Mouse (Mus musculus): ENCODE data around the gene Itgav.

The Itgav gene

DNA sequence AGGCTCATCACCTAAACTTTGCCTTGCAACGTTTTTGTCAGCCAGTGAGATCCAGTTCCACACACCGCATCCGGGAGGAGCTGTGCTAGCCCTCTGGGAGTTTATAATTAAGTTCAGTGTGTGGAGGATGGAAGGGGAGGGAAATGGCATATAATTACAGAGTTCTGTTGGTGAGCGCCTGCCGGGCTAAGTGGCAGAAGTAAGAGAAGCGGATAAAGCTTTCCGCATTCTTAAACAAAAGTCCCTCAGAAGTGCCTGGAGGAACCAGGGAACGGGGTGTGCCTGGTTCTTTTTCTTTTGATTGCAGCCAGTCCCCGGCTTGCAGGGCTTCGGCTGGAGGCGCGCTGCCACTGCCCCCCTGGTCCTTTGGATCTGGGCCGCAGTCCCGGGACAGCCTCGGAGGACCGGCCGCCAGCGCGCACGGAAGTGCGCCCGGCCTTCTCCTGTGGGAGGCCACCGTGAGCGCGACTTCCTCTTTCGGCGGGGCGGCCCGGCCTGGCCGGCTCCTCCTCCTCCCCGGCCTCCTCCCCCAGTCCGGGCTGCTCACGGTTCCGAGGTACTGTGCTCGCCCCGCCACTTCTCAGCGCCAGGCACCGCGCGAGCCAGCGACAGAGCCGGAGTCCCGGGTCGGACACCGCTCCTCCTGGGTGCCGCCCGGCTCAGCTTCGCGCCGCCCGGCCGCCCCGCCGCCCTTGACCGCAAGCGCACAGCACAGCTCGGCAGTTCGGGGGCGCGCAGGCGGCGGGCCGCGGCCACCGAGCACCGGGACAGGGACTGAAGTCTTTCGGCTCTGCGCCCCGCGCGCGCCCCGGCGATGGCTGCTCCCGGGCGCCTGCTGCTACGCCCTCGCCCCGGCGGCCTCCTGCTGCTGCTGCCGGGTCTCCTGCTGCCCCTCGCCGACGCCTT lies at the start of gene Itgav:
Gene Itgav (plus strand): TSS at position 477 of the 906 bp plus-strand sequence.
- DNase-seq (ENCODE audit: low read depth, low spot score), result no peak

DNA sequence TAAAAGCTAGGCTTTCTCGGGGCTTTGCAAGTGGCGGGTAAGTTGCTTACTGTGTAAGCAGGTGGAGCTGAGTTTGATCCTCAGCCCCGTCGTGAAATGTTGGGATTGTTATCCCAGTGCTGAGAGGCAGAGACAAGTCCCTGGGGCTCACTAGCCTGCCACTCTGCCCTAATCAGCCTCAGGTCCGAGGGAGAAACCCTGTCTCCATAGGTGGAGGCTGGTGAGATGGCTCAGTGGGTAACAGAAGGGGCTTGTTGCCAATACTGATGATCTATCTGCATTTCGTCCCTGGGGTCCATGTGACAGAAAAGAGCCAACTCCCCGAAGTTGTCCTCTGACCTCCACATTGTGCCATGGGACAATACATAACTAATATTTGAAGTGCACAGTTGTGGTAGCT lies 49.8 kb upstream of the Itgav start:
- no peak for DNase-seq (ENCODE audit: low read depth, low spot score)

DNA sequence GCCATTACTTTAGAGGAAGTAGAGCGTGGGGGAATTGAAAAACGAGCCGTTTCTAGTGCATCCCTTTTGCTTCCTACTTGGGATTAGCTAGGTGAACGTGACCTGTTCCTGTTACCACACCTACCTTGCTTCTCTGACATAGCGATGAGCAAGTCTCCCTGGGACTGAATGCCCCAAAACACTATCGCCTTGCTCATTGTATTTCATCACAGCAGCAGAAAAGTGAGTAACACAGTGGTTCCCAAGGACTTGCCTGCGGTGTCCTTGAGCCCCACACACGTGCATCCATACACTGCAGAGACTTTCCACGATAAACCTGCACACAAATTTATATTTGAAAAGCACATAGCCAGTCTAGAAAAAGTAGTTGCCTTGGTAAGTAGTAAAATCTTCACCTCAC lies 49.3 kb upstream of the Itgav start:
- DNase-seq (ENCODE audit: low read depth, low spot score), result no peak

DNA sequence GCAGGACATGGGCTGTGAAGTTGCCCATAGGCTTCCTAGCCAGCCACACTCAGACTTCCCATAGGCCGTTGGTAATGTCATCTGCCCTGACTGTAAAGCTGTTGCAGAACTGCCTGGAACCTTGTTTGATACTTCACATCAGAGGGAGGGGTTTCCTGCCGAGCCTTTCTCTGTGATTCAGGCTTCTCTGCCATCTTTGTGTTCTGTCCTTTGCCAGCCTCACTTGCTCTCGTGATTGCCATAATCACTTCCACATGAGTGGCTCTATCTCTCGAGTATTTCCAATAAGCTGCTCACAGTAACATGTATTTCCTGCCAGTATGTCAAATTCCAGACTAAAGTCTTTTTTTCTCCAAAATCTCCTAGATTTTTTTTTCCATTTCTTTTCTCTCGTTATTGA lies 48.5 kb upstream of the Itgav start:
- DNase-seq (ENCODE audit: low read depth, low spot score), result no peak

DNA sequence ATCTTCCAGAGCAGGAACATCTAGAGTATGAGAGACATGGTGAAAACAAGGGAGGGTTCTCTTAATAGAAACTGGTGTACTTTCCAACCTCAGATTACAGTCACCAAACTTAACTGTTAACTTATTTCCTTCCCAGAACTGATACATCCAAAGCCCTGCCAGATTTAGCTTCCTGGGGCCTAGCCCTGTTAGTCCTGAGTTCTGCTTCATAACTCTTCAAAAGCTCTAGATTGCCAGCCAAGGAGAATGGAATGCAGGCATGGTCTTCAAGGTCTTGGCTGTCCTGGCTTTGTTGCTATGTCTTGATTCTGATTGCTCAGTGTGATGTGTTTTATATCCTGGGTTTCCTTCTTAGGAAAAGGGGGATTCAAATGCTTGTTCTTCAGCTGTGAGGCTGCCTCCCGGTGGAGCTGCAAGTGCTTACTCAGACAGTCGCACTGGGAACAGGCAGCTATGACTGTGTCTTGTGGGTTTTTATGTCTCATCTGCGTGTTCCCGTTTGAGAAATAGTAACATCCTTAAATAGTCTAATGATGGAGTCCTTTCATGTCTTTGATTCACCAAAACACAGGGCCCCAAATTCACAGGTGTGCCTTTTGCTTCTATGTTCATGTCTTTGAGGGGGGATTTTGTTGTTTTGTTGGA lies 47.8 kb upstream of the Itgav start:
- DNase-seq (ENCODE audit: low read depth, low spot score), result peak; percentile 18

DNA sequence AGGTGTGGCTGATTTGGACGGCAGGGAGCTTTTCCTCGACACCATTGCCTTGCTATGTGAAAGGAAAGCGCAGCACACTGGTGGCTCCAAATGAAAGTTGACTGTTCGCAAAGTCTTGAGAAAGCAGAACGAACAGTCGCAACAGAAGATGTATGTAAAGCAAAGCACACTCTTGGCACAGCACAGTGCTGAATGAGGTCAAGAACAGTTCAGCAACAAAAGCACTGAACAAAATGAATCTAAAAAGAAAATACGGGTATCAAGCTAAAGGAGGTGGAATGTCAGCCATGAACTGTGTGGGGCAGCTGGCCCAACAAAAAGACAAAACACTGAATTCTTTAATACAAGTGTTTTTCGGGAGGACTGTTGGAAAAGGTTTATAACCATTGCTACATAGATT lies 42.9 kb upstream of the Itgav start:
- no peak for DNase-seq (ENCODE audit: low read depth, low spot score)

DNA sequence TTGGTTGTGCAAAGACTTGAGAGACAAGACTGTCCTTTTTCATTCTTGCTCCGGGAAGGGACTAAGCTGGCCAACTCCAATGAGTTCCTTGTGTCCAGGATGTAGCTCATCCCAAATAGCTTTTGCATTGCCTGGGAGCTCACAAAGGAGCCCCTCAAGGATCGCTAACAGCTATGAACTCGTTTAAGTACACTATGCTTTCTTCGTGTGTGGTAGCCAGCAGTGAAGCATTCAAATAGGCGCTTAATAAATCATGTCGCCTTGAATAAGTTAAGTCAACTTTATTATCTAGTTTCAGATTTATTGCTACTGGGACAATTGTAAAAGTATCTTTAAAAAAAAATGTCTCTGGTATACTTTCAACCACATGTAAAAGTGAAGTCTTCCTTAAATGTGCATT lies 42.4 kb upstream of the Itgav start:
- no peak for DNase-seq (ENCODE audit: low read depth, low spot score)

DNA sequence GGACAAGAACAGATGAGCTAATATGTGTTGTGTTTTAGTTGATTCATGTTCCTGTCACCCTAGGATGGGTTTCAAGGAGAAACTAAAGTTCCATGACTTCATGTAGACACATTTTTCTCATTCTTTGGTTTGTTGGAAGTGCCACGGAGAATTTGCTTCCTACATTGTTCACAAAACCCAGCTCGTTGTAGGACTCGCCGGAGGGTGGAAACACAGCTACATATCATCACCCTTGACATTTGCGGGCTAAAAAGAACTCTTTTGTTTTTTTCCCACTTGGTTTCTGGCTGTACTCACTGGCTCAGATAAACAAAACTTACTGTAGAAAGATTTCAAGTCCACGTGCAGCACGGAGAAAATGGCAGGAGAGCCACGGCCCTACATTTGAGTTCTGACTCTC lies 41.9 kb upstream of the Itgav start:
- DNase-seq (ENCODE audit: low read depth, low spot score), result no peak

DNA sequence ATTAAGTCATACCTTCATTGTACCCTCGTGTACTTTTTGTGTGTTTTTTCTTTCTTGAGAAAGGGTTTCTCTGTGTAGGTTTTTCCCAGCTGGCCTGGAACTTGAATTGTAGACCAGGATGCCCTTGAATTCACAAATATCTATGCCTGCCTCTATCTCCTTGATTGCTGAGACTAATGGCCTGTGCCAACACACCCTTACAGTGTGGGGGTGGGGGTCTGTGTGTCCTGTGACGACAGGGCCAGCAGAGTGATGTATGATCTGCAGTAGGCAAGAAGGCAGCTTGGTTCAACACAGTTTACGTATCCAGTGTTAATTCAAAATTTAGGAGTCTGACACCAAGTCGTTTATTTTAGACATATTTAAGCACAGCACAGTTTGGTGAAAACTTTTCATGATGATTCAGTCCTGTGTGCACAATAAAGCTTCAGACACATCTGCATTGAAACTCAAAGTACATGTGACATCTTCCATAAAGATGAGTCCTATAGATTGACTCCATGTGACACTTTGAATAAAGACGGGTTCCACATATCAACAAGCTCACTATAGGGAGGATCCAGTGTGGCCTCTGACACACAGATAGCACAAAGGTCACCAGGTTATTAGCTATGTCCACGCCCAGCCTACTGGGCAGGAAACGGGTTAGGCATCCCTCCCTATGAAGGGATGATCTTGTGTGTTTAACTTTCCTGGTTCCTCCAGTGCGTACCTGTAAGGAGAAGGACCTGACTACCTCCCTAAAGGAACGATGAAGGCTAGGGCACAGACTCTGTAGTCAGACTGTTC lies 40.3 kb upstream of the Itgav start:
- no peak for DNase-seq (ENCODE audit: low read depth, low spot score)

DNA sequence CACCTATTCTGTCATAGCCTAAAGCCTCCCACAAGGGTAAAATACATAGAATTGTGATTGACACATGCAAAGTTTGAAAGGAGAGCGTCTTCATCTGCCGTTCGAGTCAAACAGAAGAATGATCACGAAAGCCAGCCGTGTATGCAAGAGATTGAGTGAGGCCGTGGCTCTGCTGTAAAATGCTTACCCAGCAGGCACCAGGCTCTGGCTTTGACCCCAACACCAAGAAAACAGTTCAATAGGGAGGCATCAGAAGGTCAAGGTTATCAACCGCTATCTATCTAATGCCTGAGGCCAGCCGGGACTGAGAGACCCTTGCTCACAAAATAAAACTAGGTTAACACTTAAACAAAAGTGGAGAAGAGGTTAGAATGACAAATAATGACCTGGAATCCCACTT lies 39.5 kb upstream of the Itgav start:
- no peak for DNase-seq (ENCODE audit: low read depth, low spot score)

DNA sequence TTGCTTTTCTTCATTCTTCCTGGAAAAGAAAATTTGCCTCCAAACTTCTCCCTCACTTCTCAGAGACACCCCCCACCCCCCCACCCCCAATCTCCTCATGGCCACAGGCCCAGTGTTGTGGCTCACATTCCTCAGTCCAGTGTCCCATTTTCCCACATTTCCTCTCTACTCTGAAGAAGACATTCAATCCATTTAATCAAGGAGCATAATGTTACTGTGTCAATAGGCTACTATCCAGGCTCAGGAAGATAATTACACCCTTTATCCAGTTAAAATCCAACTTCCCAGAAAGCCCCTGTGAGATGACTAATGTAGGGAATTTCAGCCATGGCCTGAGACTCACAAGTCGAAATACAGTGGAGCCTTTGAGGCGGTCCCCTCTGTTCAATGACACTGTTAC lies 33.8 kb upstream of the Itgav start:
- no peak for DNase-seq (ENCODE audit: low read depth, low spot score)

DNA sequence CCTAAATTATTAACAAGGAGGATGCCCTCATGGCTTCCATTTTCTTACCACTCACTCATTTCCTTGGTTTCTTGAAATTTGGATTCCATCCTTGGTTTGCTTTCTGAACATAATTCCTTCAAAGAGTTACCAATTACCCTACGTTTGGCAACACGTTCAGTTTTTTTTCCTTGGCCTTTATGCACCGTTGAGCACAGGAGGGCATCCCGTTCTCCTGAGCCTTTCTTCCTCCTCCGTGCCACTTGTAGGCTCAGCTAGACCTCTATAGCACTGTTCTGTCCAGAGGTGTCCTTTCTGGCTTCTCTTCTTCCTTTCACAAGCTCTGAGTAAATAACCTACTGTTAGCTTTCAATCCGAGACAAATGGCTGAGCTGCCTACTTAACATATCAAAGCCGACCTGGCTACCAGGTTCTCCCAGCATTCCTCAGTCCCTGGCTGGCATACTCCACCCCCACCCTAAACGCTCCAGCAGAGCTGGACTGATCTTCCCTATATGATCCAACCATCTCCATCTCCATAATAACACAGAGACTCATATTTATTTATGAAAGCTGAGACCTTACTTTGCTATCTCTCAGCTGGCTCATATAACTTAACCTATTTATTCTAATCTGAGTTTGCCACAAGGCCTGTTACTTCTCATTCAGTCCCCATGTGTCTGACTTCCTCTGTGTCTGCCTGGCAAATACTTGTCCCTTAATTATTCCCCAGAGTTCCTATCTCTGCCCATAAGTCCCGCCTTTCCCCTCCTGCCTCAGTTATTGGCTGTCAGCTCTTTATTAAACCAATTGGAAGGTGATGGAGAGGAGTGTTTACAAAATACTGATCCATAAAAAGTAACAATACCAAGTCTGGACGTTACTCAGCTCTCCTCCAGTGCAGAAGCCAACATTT lies 31.3 kb upstream of the Itgav start:
- no peak for DNase-seq (ENCODE audit: low read depth, low spot score)

DNA sequence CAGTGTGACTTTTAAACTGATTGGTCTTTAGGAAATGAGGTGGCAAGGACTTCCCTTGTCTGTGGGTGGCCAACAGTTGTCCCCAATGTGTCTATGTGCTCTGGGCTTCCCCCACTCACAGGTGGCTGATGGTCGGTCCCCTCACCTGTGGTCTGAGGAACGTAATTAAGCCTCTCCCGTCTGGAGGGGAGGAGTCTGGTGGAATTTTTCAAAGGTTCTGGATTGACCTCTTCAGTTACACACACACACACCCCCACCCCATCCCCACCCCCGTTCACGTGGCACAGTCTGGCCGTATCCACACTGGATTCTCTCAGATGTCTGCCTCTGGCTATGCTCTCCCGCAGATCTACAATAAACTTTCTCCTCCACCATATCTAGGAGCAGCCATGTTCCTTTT lies 30.1 kb upstream of the Itgav start:
- DNase-seq (ENCODE audit: low read depth, low spot score), result no peak

DNA sequence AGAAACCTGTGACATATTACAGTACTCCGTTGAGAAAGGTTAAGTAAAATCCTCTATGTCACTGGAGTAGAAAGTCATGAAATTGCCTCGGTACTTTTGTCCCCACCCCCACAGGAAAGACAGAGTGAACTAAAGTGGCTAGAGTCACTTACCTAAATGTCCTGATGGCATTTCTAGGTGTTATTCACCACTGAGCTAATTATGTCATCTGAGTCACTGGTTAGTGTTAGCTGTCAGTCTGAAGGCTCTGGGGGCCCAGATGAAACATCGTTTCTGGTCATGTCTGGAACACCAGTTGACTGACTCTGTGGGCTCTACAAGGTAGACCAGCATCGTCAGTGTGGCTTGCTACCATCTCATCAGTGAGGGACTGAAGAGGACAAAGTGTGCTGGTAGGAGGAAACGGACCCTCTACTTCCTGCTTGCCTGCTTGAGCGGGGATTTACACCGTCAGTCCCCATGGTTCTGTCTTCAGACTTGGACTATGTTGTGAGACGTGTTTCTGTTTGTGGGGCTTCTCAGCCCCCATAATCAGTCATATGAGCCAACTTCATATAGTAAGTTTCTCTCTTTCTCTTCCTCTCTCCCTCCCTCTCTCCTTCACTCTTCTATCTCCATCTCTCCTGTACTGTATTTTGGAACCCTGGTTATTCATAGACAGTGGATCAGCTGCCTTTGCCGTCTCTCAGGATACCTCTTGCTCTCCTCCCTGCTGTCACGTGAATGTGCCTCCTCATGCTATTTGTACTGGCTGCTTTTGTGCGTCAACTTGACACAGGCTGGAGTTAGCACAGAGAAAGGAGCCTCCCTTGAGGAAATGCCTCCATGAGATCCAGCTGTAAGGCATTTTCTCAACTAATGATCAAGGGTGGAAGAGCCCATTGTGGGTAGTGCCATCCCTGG lies 28.6 kb upstream of the Itgav start:
- DNase-seq (ENCODE audit: low read depth, low spot score), result no peak

DNA sequence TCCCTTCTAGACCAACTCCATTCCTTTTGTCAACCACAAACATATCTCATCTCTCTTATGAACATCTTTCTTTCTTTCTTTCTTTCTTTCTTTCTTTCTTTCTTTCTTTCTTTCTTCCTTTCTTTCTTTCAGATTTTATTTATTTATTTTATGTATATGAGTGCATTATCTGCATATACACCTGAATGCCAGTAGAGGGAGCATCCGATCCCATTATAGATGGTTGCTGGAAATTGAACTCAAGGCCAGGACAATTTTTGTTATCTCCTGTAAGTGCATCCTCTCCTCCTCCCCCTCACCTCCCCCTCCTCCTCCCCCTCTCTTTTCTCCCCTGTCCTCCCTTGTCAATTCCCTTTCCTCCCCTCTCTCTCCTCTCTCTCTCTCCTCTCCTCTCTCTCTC lies 25.7 kb upstream of the Itgav start:
- no peak for DNase-seq (ENCODE audit: low read depth, low spot score)

DNA sequence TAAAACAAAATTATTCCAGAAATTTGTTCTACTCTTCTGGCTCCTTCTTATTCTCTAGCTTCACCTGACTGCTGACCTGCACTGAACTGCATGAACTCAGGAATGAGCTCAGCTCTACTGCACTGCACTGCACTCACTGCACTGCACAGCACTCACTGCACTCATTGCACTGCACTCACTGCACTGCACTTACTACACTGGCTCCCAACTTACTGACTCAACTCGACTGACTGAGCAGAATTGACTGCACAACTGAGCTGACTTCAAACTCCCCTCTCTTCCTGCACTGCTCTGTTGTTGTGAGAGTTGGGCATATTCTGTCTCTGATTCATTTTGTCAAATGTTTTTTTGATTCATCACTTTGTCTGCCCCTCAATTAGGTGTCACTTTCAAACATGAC lies 24.9 kb upstream of the Itgav start:
- no peak for DNase-seq (ENCODE audit: low read depth, low spot score)

DNA sequence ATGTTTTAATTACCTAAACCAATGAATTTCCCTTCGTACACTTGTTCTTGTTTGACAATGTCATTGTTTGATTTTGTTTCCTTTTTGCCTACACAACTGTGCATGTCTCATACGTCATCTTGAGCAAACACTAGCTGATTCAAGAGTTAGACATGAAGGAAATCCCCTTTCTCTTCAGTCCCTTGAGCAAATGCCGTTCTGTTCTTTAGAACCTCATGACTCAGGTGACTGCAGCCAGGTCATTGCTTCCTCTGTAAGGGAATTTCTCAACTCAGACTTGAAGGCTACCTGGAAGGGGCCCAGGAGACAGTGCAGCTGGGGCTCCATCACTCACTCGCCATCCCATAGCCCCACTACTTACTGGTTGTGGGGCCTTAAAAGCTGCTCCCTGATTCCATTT lies 23.5 kb upstream of the Itgav start:
- DNase-seq (ENCODE audit: low read depth, low spot score), result no peak

DNA sequence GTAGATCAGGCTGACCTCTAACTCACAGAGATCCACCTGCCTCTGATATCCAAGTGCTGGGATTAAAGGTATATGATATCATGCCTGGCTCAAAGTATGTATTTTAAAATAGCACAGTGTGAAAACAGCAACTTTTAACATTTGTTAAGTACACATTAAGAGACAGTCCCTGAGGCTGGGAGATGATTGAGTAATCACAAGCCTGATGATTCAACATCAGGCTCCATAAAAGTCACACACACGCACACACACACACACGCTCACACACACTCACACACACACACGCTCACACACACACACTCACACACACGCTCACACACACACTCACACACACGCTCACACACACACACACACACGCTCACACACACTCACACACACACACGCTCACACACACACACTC lies 21.8 kb upstream of the Itgav start:
- no peak for DNase-seq (ENCODE audit: low read depth, low spot score)

DNA sequence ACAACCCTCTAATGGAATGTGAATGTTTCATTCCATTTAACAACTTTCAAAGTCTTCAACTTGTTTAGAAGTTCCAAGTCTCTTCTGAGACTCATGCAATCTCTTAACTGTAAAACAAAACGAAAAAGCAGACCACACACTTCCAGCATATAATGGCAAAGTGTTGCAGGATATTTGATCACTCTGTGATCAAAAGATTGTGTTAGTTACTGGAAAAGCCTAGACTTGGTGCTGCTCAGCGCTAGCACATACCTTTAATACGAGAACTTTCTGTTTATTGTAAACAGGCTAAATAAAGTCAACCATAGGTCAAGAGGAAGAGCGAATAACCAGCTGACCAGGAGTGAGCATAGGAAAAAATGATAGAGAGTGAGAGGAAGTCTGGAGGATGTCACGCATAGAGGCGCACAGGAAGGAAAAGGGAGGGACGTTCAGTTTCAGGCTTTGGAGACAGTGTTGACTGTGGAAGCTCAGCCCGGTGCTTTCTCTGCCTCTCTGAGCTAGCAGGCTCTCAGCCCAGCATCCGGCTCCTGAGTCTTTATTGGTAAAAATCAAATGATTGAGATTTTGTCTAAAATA lies 18.5 kb upstream of the Itgav start:
- no peak for DNase-seq (ENCODE audit: low read depth, low spot score)

DNA sequence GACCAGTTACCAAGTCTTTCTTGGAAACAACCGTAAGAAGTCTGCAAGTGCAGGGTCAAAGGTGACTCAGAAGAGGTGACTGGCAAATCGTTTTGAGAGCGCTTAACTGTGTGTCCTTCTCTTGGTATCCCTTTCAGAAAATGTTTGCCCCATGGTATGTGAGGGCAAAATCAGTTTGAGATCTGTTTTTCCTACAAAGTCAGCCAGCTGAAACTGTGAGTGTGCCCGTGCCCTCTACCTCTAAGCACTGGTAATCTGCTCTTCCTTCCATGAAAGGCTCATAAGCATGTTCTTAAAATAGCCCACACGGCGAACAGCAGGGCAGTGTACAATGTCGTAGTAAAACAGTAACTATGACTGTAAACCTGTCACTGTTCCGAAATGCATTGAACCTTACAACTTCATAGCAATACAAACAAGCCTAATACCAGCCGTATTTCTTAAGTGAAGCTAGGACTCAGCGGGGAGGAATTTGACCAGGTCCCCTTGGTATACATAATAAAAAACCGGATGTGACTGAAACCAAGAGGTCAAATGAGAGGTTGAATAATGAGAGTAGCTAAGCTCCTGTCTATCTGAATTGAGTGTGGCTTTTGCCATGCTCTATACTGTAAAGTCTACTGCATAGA lies 14.2 kb upstream of the Itgav start:
- no peak for DNase-seq (ENCODE audit: low read depth, low spot score)
